Mouse (Mus musculus) liver, adult 2 months (tissue): ENCODE measurements at regions not wholly inside any gene's neighbourhood (a gene's known extent, or its start where the extent isn't known, plus 50 kb on each side); places are given as distances from the start of the nearest gene placed in this dataset.

ENCODE experiments used
- CTCF ChIP-seq: fragments of 200-500 bp; IDR thresholded peaks from 2 replicates; pipeline ENCODE4 v1.5.1; 2011; ENCODE audit warnings: low read depth, low read length, control low read depth
- POLR2A ChIP-seq: fragments of 200-500 bp; IDR thresholded peaks from 2 replicates; pipeline ENCODE4 v1.6.1; 2011; ENCODE audit warnings: low read length, control low read depth; ENCODE audit not compliant: insufficient read depth; ENCODE audit errors: extremely low read depth

GRCm38 (mm10) chr13:107483967-107484629 lies 462.2 kb upstream of the Kif2a start:
- TF ChIP-seq CTCF: no peak
- TF ChIP-seq POLR2A: no peak
